ENCODE assay signal across 11 mouse cellular contexts in genomic region chr13:63246332-63246940, GRCm38 (mm10).
DNase-seq lines count a peak whose midpoint lies in the region; ATAC-seq and TF ChIP-seq lines count a peak whose summit lies in the region.
"Had no signal": no experiment of that assay in that cellular context is flagged by ENCODE, and none has a peak within 500 bp of the region (broad histone marks: within the 10 kb centered on the region; RNA-seq: fewer than 3 reads in every experiment).

No protein-coding gene starts in this region.

- no peaks in the 10 kb centered on the region for H3K36me3 ChIP-seq in kidney, postnatal 0 days (ENCODE audit: insufficient read depth, low read length)
- H3K36me3 ChIP-seq in embryonic facial prominence, embryonic 13.5 days = peaks cover 21% of the 10 kb centered on the region
- peaks cover 44% of the 10 kb centered on the region for H3K36me3 ChIP-seq in limb, embryonic 13.5 days
- no peaks in the 10 kb centered on the region for H3K36me3 ChIP-seq in midbrain, embryonic 11.5 days (ENCODE audit: control insufficient read depth, insufficient read depth, low read length)
- H3K36me3 ChIP-seq: neural tube, embryonic 15.5 days had no signal

- no peak for TF ChIP-seq CTCF in kidney, postnatal 0 days (IDR thresholded peaks at IDR 0.05; ENCODE audit: low read depth)

- peak overlapping the region; percentile 6; the same call in 1 of the 2 replicates for H3K9ac ChIP-seq in kidney, postnatal 0 days (ENCODE audit: low read depth, low read length)
- H3K9ac ChIP-seq in embryonic facial prominence, embryonic 13.5 days = peak overlapping the region; percentile 65
- peak overlapping the region; percentile 58 for H3K9ac ChIP-seq in limb, embryonic 13.5 days
- H3K9ac ChIP-seq in midbrain, embryonic 11.5 days (ENCODE audit: low read length) = no peak overlapping the region
- H3K9ac ChIP-seq: hindbrain, embryonic 14.5 days; neural tube, embryonic 15.5 days had no signal

- H3K4me3 ChIP-seq in kidney, postnatal 0 days (replicated peaks; ENCODE audit: low read depth, low read length) = no peak overlapping the region
- H3K4me3 ChIP-seq in embryonic facial prominence, embryonic 13.5 days = peak overlapping the region; percentile 62
- peak overlapping the region; percentile 87 for H3K4me3 ChIP-seq in limb, embryonic 13.5 days
- no peak overlapping the region for H3K4me3 ChIP-seq in midbrain, embryonic 11.5 days (ENCODE audit: low read depth, low read length)
- H3K4me3 ChIP-seq: neural tube, embryonic 15.5 days had no signal

- peak overlapping the region; percentile 70 for H3K27ac ChIP-seq in kidney, postnatal 0 days
- peak overlapping the region; percentile 86 for H3K27ac ChIP-seq in embryonic facial prominence, embryonic 13.5 days
- H3K27ac ChIP-seq in limb, embryonic 13.5 days = peak overlapping the region; percentile 93
- H3K27ac ChIP-seq in midbrain, embryonic 11.5 days (ENCODE audit: low read depth, low read length) = no peak overlapping the region
- H3K27ac ChIP-seq: hindbrain, embryonic 14.5 days; neural tube, embryonic 15.5 days had no signal

- ATAC-seq in kidney, postnatal 0 days (replicated peaks; ENCODE audit: low FRiP score, low read depth) = no peak
- peak; percentile 26 for ATAC-seq in CD4-positive, CD25-positive, alpha-beta regulatory T cell, adult 4 months
- no peak for ATAC-seq in embryonic facial prominence, embryonic 13.5 days (ENCODE audit: insufficient number of reproducible peaks, insufficient read depth, low FRiP score, low TSS enrichment, low read depth)
- ATAC-seq in limb, embryonic 13.5 days (ENCODE audit: low FRiP score, low read depth) = no peak
- ATAC-seq in midbrain, embryonic 11.5 days (ENCODE audit: low FRiP score) = no peak

- H3K4me1 ChIP-seq in kidney, postnatal 0 days (replicated peaks; ENCODE audit: insufficient read depth, low read length) = peaks cover 62% of the 10 kb centered on the region
- H3K4me1 ChIP-seq in embryonic facial prominence, embryonic 13.5 days = peaks cover 91% of the 10 kb centered on the region
- H3K4me1 ChIP-seq in limb, embryonic 13.5 days = peaks cover 97% of the 10 kb centered on the region
- H3K4me1 ChIP-seq in midbrain, embryonic 11.5 days (ENCODE audit: control insufficient read depth, insufficient read depth, low read length) = 0 out of 2 replicates have a peak, but pooled peaks cover 2% of the 10 kb centered on the region

- peak overlapping the region; percentile 46 for H3K4me2 ChIP-seq in kidney, postnatal 0 days (ENCODE audit: low read length)
- H3K4me2 ChIP-seq in embryonic facial prominence, embryonic 13.5 days = peak overlapping the region; percentile 82
- H3K4me2 ChIP-seq in limb, embryonic 13.5 days (replicated peaks) = peak overlapping the region; percentile 91
- H3K4me2 ChIP-seq in midbrain, embryonic 11.5 days = no peak overlapping the region
- H3K4me2 ChIP-seq: hindbrain, embryonic 14.5 days; neural tube, embryonic 15.5 days had no signal

- H3K9me3 ChIP-seq in kidney, postnatal 0 days (replicated peaks; ENCODE audit: low read length) = no peaks in the 10 kb centered on the region
- H3K9me3 ChIP-seq in embryonic facial prominence, embryonic 13.5 days = no peaks in the 10 kb centered on the region
- no peaks in the 10 kb centered on the region for H3K9me3 ChIP-seq in limb, embryonic 13.5 days
- no peaks in the 10 kb centered on the region for H3K9me3 ChIP-seq in midbrain, embryonic 11.5 days (ENCODE audit: control insufficient read depth, low read length)
- H3K9me3 ChIP-seq: neural tube, embryonic 15.5 days had no signal

- DNase-seq in kidney, postnatal 0 days (ENCODE audit: low spot score) = no peak
- no peak for DNase-seq in kidney, adult 11 months
- no peak for DNase-seq in testis, postnatal 10 days (ENCODE audit: low spot score)
- DNase-seq in right cerebral cortex, postnatal 10 days (ENCODE audit: low spot score in 2 of 2) = no peak
- DNase-seq in midbrain, embryonic 11.5 days (ENCODE audit: low spot score, missing footprints) = no peak
- DNase-seq: left cerebral cortex, postnatal 4 days had no signal

- H3K27me3 ChIP-seq in kidney, postnatal 0 days (ENCODE audit: insufficient read depth, low read length) = no peaks in the 10 kb centered on the region
- H3K27me3 ChIP-seq in embryonic facial prominence, embryonic 13.5 days = no peaks in the 10 kb centered on the region
- no peaks in the 10 kb centered on the region for H3K27me3 ChIP-seq in limb, embryonic 13.5 days
- no peaks in the 10 kb centered on the region for H3K27me3 ChIP-seq in midbrain, embryonic 11.5 days (ENCODE audit: control insufficient read depth, insufficient read depth, low read length)
- H3K27me3 ChIP-seq: neural tube, embryonic 15.5 days had no signal

- WGBS in kidney, postnatal 0 days = 18% methylated on average over 12 of the region's 12 CpGs
- WGBS in embryonic facial prominence, embryonic 13.5 days = 48% methylated on average over 12 of the region's 12 CpGs
- 47% methylated on average over 12 of the region's 12 CpGs for WGBS in limb, embryonic 13.5 days
- 88% methylated on average over 12 of the region's 12 CpGs for WGBS in midbrain, embryonic 11.5 days

Comparison
In these comparisons a context has a peak if more than half of its experiments do, and no peak if none do; other contexts are left out.
1. H3K4me3 ChIP-seq: peak in embryonic facial prominence, embryonic 13.5 days (single experiment) and limb, embryonic 13.5 days (single experiment); none in kidney, postnatal 0 days (single experiment) and midbrain, embryonic 11.5 days (single experiment).